Mouse (Mus musculus) E14TG2a.4 (cell line): ENCODE measurements around the gene Lrrc28.

Source experiments
- CTCF ChIP-seq: conservative IDR thresholded peaks from 2 replicates; pipeline ENCODE4 v1.5.1; 2014; ENCODE audit warnings: low read length
- NANOG ChIP-seq: IDR thresholded peaks from 2 replicates; pipeline ENCODE4 v1.6.1; 2014; ENCODE audit warnings: borderline replicate concordance, low read length, mixed read lengths

- TF ChIP-seq CTCF (no peak), NANOG (no peak)
Measured at GRCm38 (mm10) chr7:67692141-67692540, 47.1 kb upstream of the Lrrc28 start.
